Mouse (Mus musculus): ENCODE results near the gene Arfgef3. TPM values are rescaled to one million over a fixed set of nuclear protein-coding genes. Genes with fewer than 3 reads are reported as not detected.
"Not testable (repeated sequence)": the region's sequence is repeated elsewhere in the genome, so short reads cannot be mapped to it uniquely, and the experiment has no call there.

Gene Arfgef3
- polyA plus RNA-seq, 1 experiment from 2014 or later, result 6.4 TPM

- H3K27ac ChIP-seq (replicated peaks), result no peak overlapping the region
- ATAC-seq (ENCODE audit: low FRiP score, low read depth), result no peak; the same call in 1 of the 2 replicates
- WGBS, result 82% methylated on average over 7 of the region's 7 CpGs
Measured at GRCm38 (mm10) chr10:18634405-18634985, 109.3 kb downstream of the Arfgef3 start.

DNA sequence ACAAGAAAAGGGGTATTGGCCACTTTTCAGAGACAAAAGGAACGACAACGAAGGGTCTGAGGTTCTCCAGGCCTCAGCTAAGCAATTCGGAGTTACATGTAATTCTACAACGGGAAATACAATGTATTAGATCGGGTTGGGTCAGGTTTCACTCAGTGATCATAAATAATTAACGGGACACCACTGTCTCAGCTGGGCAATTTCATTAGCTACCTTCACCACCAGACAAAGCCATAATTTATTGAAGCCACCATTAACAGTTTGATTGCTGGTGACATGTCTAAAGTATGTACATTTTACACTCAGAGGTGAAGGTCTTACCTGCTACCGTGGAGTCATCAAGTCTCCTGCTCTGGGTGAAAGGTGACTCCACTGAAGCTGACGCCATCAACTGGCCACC is 113.3 kb downstream of the Arfgef3 start:
- H3K27ac ChIP-seq (replicated peaks), result no peak overlapping the region
- ATAC-seq (ENCODE audit: low FRiP score, low read depth), result no peak
- WGBS, result 83% methylated on average over 8 of the region's 8 CpGs
- no peaks in the 10 kb centered on the region for H3K27me3 ChIP-seq
- no peaks in the 10 kb centered on the region for H3K4me1 ChIP-seq (replicated peaks)
- H3K4me3 ChIP-seq, result no peak overlapping the region
- H3K9me3 ChIP-seq, result no peaks in the 10 kb centered on the region
- no peak overlapping the region for H3K4me2 ChIP-seq
- H3K9ac ChIP-seq, result no peak overlapping the region
- H3K36me3 ChIP-seq, result peaks cover 28% of the 10 kb centered on the region

More at GRCm38 (mm10) chr10:18634405-18634985, 109.3 kb downstream of the Arfgef3 start:
- H3K4me2 ChIP-seq, result no peak overlapping the region
- peaks cover 5% of the 10 kb centered on the region for H3K36me3 ChIP-seq
- no peaks in the 10 kb centered on the region for H3K9me3 ChIP-seq
- H3K9ac ChIP-seq, result no peak overlapping the region
- no peaks in the 10 kb centered on the region for H3K27me3 ChIP-seq
- H3K4me3 ChIP-seq, result no peak overlapping the region
- H3K4me1 ChIP-seq (replicated peaks), result no peaks in the 10 kb centered on the region

DNA sequence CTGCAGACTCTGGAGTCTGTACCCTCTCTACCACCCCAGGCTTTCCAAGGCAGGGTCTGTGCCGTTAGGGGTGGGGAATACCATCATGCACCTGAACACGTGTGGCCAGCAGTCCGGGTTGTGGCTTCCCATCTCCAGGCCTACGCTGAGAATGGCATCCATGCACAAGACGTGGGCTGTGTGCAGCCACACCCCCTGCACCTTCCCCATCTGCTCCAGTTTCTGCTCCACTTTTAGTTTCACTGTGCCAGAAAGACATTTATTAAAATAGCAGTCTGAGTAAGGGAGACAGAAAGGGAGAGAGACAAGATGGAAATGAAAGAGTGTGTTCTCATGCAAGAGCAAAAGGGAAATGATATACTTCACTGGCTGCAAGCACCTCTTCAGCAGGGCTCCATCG is 116.2 kb downstream of the Arfgef3 start:
- 86% methylated on average over 6 of the region's 6 CpGs for WGBS
- no peaks in the 10 kb centered on the region for H3K4me1 ChIP-seq (replicated peaks)
- no peak overlapping the region for H3K4me3 ChIP-seq
- H3K27me3 ChIP-seq, result no peaks in the 10 kb centered on the region
- H3K36me3 ChIP-seq, result peaks cover 32% of the 10 kb centered on the region
- no peak overlapping the region for H3K4me2 ChIP-seq
- no peak for ATAC-seq (ENCODE audit: low FRiP score, low read depth)
- no peaks in the 10 kb centered on the region for H3K9me3 ChIP-seq
- H3K27ac ChIP-seq (replicated peaks), result no peak overlapping the region
- no peak overlapping the region for H3K9ac ChIP-seq

DNA sequence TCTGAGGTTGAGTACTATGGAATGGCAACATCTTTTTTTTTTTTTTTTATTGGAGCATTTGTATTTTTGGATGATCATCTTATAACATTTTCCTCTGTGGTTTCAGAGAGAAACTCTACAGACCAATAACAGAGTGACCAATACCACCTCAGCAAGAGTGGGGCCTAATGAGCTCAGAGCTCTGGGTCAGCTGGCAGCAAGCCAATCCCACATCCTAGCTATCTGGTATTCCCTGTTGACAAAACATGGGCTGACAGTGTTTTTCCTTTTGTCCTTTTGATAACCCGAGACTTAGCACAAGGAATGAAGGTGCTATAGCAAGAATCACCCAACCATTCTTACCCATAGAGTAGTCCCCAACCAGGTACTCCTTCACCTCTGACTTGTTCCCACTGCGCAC is 131.0 kb downstream of the Arfgef3 start:
- WGBS, result 78% methylated on average over 2 of the region's 2 CpGs
- ATAC-seq (ENCODE audit: low FRiP score, low read depth), result no peak
- Histone ChIP-seq H3K4me2 (no peak overlapping the region), H3K4me3 (no peak overlapping the region), H3K36me3 (peaks cover 36% of the 10 kb centered on the region), H3K27me3 (no peaks in the 10 kb centered on the region), H3K9ac (no peak overlapping the region), H3K4me1 (replicated peaks) (no peaks in the 10 kb centered on the region), H3K9me3 (no peaks in the 10 kb centered on the region), H3K27ac (replicated peaks) (no peak overlapping the region)

GRCm38 (mm10) chr10:18604827-18605535 is 138.8 kb downstream of the Arfgef3 start:
- peaks cover 21% of the 10 kb centered on the region for H3K36me3 ChIP-seq
- H3K4me2 ChIP-seq; H3K9ac ChIP-seq; H3K4me1 ChIP-seq (replicated peaks); H3K27me3 ChIP-seq; H3K9me3 ChIP-seq; ATAC-seq (ENCODE audit: low FRiP score, low read depth); H3K27ac ChIP-seq (replicated peaks); H3K4me3 ChIP-seq: not testable (repeated sequence)
- WGBS, result 44% methylated on average over 5 of the region's 5 CpGs

DNA sequence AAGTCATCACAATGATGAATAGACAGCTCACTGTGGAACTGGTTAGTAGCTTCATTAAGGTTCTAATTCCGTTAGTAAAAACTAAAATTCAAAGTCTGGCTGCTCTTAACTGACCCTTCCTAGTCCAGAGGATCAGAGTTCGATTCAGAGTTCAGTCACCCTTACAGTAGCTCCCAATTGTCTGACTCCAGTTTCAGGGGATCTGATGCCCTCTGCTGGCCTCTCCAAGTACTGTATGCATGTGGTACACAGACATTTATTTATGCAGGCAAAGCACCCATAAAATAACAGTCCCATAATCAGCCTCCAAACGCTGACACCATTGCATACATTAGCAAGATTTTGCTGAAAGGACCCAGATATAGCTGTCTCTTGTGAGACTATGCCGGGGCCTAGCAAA is 141.7 kb downstream of the Arfgef3 start:
- Histone ChIP-seq H3K36me3 (peaks cover 31% of the 10 kb centered on the region), H3K4me3 (no peak overlapping the region), H3K9me3 (no peaks in the 10 kb centered on the region), H3K4me2 (no peak overlapping the region), H3K27me3 (no peaks in the 10 kb centered on the region), H3K9ac (no peak overlapping the region), H3K27ac (replicated peaks) (no peak overlapping the region), H3K4me1 (replicated peaks) (no peaks in the 10 kb centered on the region)
- 18% methylated on average over 4 of the region's 4 CpGs for WGBS
- ATAC-seq (ENCODE audit: low FRiP score, low read depth), result 0 out of 2 replicates have a peak, but pooled peaks have one; percentile 68

- Histone ChIP-seq H3K27me3 (no peaks in the 10 kb centered on the region), H3K9me3 (no peaks in the 10 kb centered on the region), H3K9ac (no peak overlapping the region), H3K27ac (replicated peaks) (no peak overlapping the region), H3K4me1 (replicated peaks) (no peaks in the 10 kb centered on the region), H3K4me2 (no peak overlapping the region), H3K4me3 (no peak overlapping the region), H3K36me3 (peaks cover 40% of the 10 kb centered on the region)
- ATAC-seq (ENCODE audit: low FRiP score, low read depth), result no peak
- 95% methylated on average over 6 of the region's 6 CpGs for WGBS
Measured at GRCm38 (mm10) chr10:18597601-18598000, 146.1 kb downstream of the Arfgef3 start.

DNA sequence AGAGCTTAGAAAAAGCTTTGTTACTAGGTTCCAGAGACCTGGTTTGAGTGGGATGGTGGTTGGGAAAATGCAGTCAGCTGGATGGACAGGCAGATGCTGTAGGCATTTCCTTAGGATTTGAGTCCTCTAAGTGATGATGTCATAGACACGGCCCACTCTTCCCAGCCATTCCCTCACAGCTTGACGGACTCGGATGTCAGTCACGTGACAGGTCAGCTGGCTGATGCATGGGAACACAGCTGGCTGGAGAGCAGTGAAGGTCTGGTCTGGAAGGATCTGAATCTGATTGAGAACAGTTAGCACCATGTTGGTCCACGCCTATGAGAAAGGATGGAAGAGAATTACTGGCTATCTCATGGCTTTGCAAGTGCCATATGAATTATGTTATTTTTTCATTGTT is 154.3 kb downstream of the Arfgef3 start:
- no peaks in the 10 kb centered on the region for H3K4me1 ChIP-seq (replicated peaks)
- no peak overlapping the region for H3K27ac ChIP-seq (replicated peaks)
- 93% methylated on average over 5 of the region's 5 CpGs for WGBS
- no peak overlapping the region for H3K4me3 ChIP-seq
- H3K27me3 ChIP-seq, result no peaks in the 10 kb centered on the region
- H3K36me3 ChIP-seq, result peaks cover 33% of the 10 kb centered on the region
- no peak overlapping the region for H3K9ac ChIP-seq
- no peaks in the 10 kb centered on the region for H3K9me3 ChIP-seq
- no peak overlapping the region for H3K4me2 ChIP-seq
- ATAC-seq (ENCODE audit: low FRiP score, low read depth), result no peak

- 3% methylated on average over 7 of the region's 7 CpGs for WGBS
- Histone ChIP-seq H3K36me3 (peaks cover 2% of the 10 kb centered on the region; the same call in 1 of the 2 replicates), H3K4me2 (no peak overlapping the region), H3K4me3 (no peak overlapping the region), H3K9ac (no peak overlapping the region), H3K27me3 (no peaks in the 10 kb centered on the region), H3K9me3 (no peaks in the 10 kb centered on the region), H3K27ac (replicated peaks) (no peak overlapping the region), H3K4me1 (replicated peaks) (no peaks in the 10 kb centered on the region)
- ATAC-seq (ENCODE audit: low FRiP score, low read depth), result no peak
Measured at GRCm38 (mm10) chr10:18584188-18584587, 159.6 kb downstream of the Arfgef3 start.

- no peak overlapping the region for H3K9ac ChIP-seq
- no peak overlapping the region for H3K4me2 ChIP-seq
- H3K27me3 ChIP-seq, result no peaks in the 10 kb centered on the region
- no peak for ATAC-seq (ENCODE audit: low FRiP score, low read depth)
- 0 out of 2 replicates have a peak, but pooled peaks cover 4% of the 10 kb centered on the region for H3K9me3 ChIP-seq
- 69% methylated on average over 2 of the region's 2 CpGs for WGBS
- no peak overlapping the region for H3K27ac ChIP-seq (replicated peaks)
- H3K4me3 ChIP-seq, result no peak overlapping the region
- no peaks in the 10 kb centered on the region for H3K4me1 ChIP-seq (replicated peaks)
- H3K36me3 ChIP-seq, result no peaks in the 10 kb centered on the region
Measured at GRCm38 (mm10) chr10:18572581-18572980, 171.2 kb downstream of the Arfgef3 start.

DNA sequence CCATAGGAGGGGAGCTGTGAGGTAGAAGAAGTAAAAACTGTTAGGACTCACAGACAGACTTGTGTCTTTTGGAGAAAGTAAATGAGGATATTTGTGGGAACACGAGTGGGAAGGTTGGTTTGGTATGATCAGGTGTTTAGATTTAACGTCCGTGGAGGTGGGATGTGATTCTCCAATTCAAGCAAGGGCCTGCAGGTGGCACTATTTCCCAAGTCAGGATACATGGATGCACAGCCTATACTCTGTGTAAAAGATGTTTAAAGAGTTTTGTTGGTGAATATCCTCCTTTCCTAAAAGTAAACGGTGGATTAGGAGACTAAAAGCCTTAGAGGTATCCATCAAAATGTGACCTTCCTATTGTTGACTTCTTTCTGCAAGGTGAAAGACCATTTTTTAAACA is 180.8 kb downstream of the Arfgef3 start:
- 7% methylated on average over 4 of the region's 4 CpGs for WGBS
- no peak overlapping the region for H3K9ac ChIP-seq
- H3K4me1 ChIP-seq (replicated peaks), result no peaks in the 10 kb centered on the region
- H3K9me3 ChIP-seq, result no peaks in the 10 kb centered on the region
- H3K4me2 ChIP-seq, result no peak overlapping the region
- peak; percentile 73; the same call in 1 of the 2 replicates for ATAC-seq (ENCODE audit: low FRiP score, low read depth)
- H3K27ac ChIP-seq (replicated peaks), result no peak overlapping the region
- no peaks in the 10 kb centered on the region for H3K27me3 ChIP-seq
- no peak overlapping the region for H3K4me3 ChIP-seq
- H3K36me3 ChIP-seq, result no peaks in the 10 kb centered on the region

GRCm38 (mm10) chr10:18561445-18561844 is 182.3 kb downstream of the Arfgef3 start:
- Histone ChIP-seq H3K27me3 (no peaks in the 10 kb centered on the region), H3K4me2 (no peak overlapping the region), H3K36me3 (no peaks in the 10 kb centered on the region), H3K4me3 (no peak overlapping the region), H3K9me3 (no peaks in the 10 kb centered on the region), H3K4me1 (replicated peaks) (no peaks in the 10 kb centered on the region), H3K9ac (no peak overlapping the region), H3K27ac (replicated peaks) (no peak overlapping the region)
- ATAC-seq (ENCODE audit: low FRiP score, low read depth), result no peak
- WGBS, result 53% methylated on average over 5 of the region's 5 CpGs

Data from hindbrain, embryonic 15.5 days (tissue).